Mouse (Mus musculus) stomach, embryonic 14.5 days (tissue): ENCODE measurements at regions not wholly inside any gene's neighbourhood (a gene's known extent, or its start where the extent isn't known, plus 50 kb on each side); places are given as distances from the start of the nearest gene placed in this dataset.

Source experiments
- ATAC-seq: fragments of 200-750 bp; cut with Nextera tagmentation; 2 replicates; pipeline ENCODE4 v1.8.0; 2017; ENCODE audit warnings: low read depth, moderate TSS enrichment; ENCODE audit not compliant: insufficient number of reproducible peaks, insufficient read depth, low FRiP score
- H3K27ac ChIP-seq: fragments of 300-500 bp; sonication (generic); 2 replicates; pipeline ENCODE4 v1.5.1; 2014; ENCODE audit warnings: mild to moderate bottlenecking, low read length, moderate library complexity, mixed read lengths
- H3K27me3 ChIP-seq: fragments of 300-500 bp; sonication (generic); 2 replicates; pipeline ENCODE4 v1.6.1; 2014; ENCODE audit warnings: low read length, control low read depth, mixed read lengths; ENCODE audit not compliant: control insufficient read depth, insufficient read depth
- H3K36me3 ChIP-seq: fragments of 300-500 bp; sonication (generic); 2 replicates; pipeline ENCODE4 v1.6.1; 2014; ENCODE audit warnings: mild to moderate bottlenecking, control low read depth, low read length, moderate library complexity, mixed read lengths; ENCODE audit not compliant: control insufficient read depth, insufficient read depth
- H3K4me1 ChIP-seq: fragments of 300-500 bp; sonication (generic); 2 replicates; pipeline ENCODE4 v1.6.1; 2014; ENCODE audit warnings: low read length, control low read depth, mixed read lengths; ENCODE audit not compliant: control insufficient read depth, insufficient read depth
- H3K4me2 ChIP-seq: fragments of 300-500 bp; sonication (generic); replicated peaks from 2 replicates; pipeline ENCODE4 v1.6.1; 2014; ENCODE audit warnings: low read depth, low read length, control low read depth
- H3K4me3 ChIP-seq: fragments of 300-500 bp; sonication (generic); 2 replicates; pipeline ENCODE4 v1.5.1; 2014; ENCODE audit warnings: low read depth, low read length, control low read depth
- H3K9ac ChIP-seq: fragments of 300-500 bp; sonication (generic); replicated peaks from 2 replicates; pipeline ENCODE4 v1.6.1; 2014; ENCODE audit warnings: low read depth, mild to moderate bottlenecking, control low read depth, low read length, moderate library complexity, mixed read lengths
- H3K9me3 ChIP-seq: fragments of 300-500 bp; sonication (generic); 2 replicates; pipeline ENCODE4 v1.6.1; 2016; ENCODE audit warnings: low read depth, low read length, control low read depth; ENCODE audit not compliant: control insufficient read depth
- WGBS: fragments of 180-500 bp; shearing (Covaris S2); extraction: QIAGEN DNeasy Blood & Tissue Kit; methylation state at CpG from one replicate; pipeline ENCODE4 v1.1.7; 2014; 5-methylcytosine and 5-hydroxymethylcytosine counted together

GRCm38 (mm10) chr6:53164423-53164841 lies 96.0 kb upstream of the Jazf1 start:
- Histone ChIP-seq H3K4me1 (no peaks in the 10 kb centered on the region), H3K4me3 (no peak overlapping the region), H3K4me2 (peak overlapping the region; percentile 20), H3K27me3 (no peaks in the 10 kb centered on the region), H3K9ac (no peak overlapping the region), H3K36me3 (no peaks in the 10 kb centered on the region), H3K27ac (no peak overlapping the region), H3K9me3 (no peaks in the 10 kb centered on the region)
- 9% methylated on average over 10 of the region's 10 CpGs for WGBS
- no peak for ATAC-seq

- 89% methylated on average over 7 of the region's 7 CpGs for WGBS
- H3K36me3 ChIP-seq: no peaks in the 10 kb centered on the region
Measured at GRCm38 (mm10) chr6:53163091-53163490, 94.7 kb upstream of the Jazf1 start.

DNA sequence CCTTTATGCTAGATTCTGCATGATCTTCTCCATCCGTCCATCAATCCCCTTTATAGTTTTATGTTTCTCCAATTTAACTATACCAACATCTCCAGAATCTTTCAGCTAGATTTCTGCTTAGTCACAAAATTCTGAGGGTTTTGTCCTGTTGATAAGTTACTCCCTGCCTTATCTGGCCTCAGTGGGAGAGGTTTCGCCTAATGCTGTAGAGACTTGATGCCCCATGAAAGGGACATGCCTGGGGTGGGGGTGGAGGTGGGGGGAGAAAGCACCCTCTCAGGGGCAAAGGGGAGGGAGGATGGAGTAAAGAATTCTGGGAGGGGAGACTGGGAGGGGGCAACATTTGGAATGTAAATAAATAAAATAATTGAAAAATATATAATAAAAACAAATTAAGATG lies 93.2 kb upstream of the Jazf1 start:
- no peaks in the 10 kb centered on the region for H3K27me3 ChIP-seq
- no peaks in the 10 kb centered on the region for H3K4me1 ChIP-seq
- no peak overlapping the region for H3K9ac ChIP-seq
- H3K9me3 ChIP-seq: no peaks in the 10 kb centered on the region
- no peak for ATAC-seq
- no peak overlapping the region for H3K27ac ChIP-seq
- no peak overlapping the region for H3K4me2 ChIP-seq
- no peaks in the 10 kb centered on the region for H3K36me3 ChIP-seq
- H3K4me3 ChIP-seq: no peak overlapping the region
- WGBS: 77% methylated on average over 2 of the region's 2 CpGs

More at GRCm38 (mm10) chr6:53163091-53163490, 94.7 kb upstream of the Jazf1 start:
- no peak overlapping the region for H3K4me3 ChIP-seq
- no peak overlapping the region for H3K27ac ChIP-seq
- no peaks in the 10 kb centered on the region for H3K27me3 ChIP-seq
- ATAC-seq: no peak
- no peak overlapping the region for H3K9ac ChIP-seq
- H3K4me2 ChIP-seq: no peak overlapping the region
- H3K4me1 ChIP-seq: no peaks in the 10 kb centered on the region
- H3K9me3 ChIP-seq: no peaks in the 10 kb centered on the region

DNA sequence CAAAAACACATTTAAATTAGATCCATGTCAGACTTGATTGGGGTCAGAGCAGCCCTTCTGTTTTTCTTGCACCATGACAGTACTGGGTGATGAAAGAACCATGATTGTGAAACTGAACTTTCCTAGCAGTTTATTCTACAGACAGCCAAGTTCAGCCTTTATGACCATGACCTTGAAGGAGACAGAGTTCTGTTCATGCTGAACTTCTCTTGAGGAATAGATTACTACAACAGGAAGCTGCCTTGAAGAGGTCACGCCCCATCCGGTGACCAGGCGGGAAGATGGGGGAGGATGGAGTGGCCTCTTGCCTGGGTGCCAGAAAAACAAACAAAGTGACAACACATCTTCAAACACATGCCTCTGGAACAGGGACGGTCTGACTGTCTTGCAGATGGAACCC lies 86.2 kb upstream of the Jazf1 start:
- no peaks in the 10 kb centered on the region for H3K36me3 ChIP-seq
- H3K9me3 ChIP-seq: no peaks in the 10 kb centered on the region
- H3K4me2 ChIP-seq: no peak overlapping the region
- no peaks in the 10 kb centered on the region for H3K4me1 ChIP-seq
- H3K9ac ChIP-seq: no peak overlapping the region
- ATAC-seq: no peak
- 55% methylated on average over 4 of the region's 4 CpGs for WGBS
- H3K27me3 ChIP-seq: no peaks in the 10 kb centered on the region
- no peak overlapping the region for H3K27ac ChIP-seq
- H3K4me3 ChIP-seq: no peak overlapping the region

DNA sequence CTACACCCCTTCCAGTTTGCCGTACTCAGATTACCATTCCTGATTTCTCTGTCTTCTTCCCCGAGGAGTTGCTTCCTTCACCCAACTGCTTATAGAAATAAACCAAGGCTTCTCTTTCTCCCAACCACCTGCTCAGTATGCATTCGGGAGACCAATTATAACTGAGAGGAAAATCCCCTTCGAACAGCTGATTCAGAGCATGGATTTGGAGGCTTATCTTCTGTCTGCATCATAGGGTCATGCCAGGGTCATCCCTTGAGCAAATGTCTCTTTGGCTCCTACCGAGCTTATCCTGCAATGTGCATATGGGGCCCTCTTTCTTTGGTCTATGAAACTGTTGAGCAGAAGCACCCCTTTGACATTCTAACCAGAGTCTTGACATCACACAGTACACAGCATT lies 79.0 kb upstream of the Jazf1 start:
- 46% methylated on average over 5 of the region's 5 CpGs for WGBS
- H3K36me3 ChIP-seq: no peaks in the 10 kb centered on the region
- no peaks in the 10 kb centered on the region for H3K27me3 ChIP-seq
- H3K4me1 ChIP-seq: no peaks in the 10 kb centered on the region
- H3K4me2 ChIP-seq: no peak overlapping the region
- no peak overlapping the region for H3K9ac ChIP-seq
- no peaks in the 10 kb centered on the region for H3K9me3 ChIP-seq
- ATAC-seq: no peak
- H3K4me3 ChIP-seq: no peak overlapping the region
- H3K27ac ChIP-seq: no peak overlapping the region

GRCm38 (mm10) chr6:53143846-53144584 lies 75.6 kb upstream of the Jazf1 start:
- Histone ChIP-seq H3K36me3 (no peaks in the 10 kb centered on the region), H3K4me3 (no peak overlapping the region), H3K9ac (no peak overlapping the region), H3K27me3 (no peaks in the 10 kb centered on the region), H3K4me2 (no peak overlapping the region), H3K4me1 (no peaks in the 10 kb centered on the region), H3K27ac (no peak overlapping the region), H3K9me3 (no peaks in the 10 kb centered on the region)
- no peak for ATAC-seq
- 29% methylated on average over 4 of the region's 4 CpGs for WGBS

DNA sequence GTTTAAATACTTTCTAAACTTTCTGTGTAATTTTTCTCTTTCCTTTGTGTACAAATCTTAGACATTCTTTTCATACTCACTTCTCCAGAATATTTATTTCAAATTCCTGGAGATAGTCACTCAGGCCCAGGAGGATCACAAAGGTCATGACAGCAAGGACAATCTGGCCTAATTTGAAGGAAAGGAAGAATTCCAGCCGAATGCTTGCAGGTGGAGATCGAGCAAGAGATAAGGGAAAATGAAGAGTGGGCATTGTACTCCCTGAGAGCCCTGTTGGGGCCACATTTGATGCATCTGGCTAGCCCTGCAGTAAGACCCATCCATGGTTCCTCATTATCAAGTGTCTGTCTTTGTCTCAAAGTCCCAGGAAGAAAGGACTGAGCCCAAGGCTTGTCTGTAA lies 66.0 kb upstream of the Jazf1 start:
- no peak overlapping the region for H3K27ac ChIP-seq
- 45% methylated on average over 2 of the region's 2 CpGs for WGBS
- H3K4me2 ChIP-seq: no peak overlapping the region
- H3K9ac ChIP-seq: no peak overlapping the region
- no peaks in the 10 kb centered on the region for H3K9me3 ChIP-seq
- no peak overlapping the region for H3K4me3 ChIP-seq
- H3K4me1 ChIP-seq: no peaks in the 10 kb centered on the region
- no peaks in the 10 kb centered on the region for H3K36me3 ChIP-seq
- no peaks in the 10 kb centered on the region for H3K27me3 ChIP-seq
- no peak for ATAC-seq

GRCm38 (mm10) chr6:53130717-53131330 lies 62.4 kb upstream of the Jazf1 start:
- ATAC-seq: no peak
- no peak overlapping the region for H3K4me3 ChIP-seq
- H3K9me3 ChIP-seq: no peaks in the 10 kb centered on the region
- no peak overlapping the region for H3K9ac ChIP-seq
- H3K4me2 ChIP-seq: no peak overlapping the region
- no peak overlapping the region for H3K27ac ChIP-seq
- H3K4me1 ChIP-seq: no peaks in the 10 kb centered on the region
- no peaks in the 10 kb centered on the region for H3K27me3 ChIP-seq
- no peaks in the 10 kb centered on the region for H3K36me3 ChIP-seq
- WGBS: 22% methylated on average over 2 of the region's 2 CpGs

GRCm38 (mm10) chr6:53126776-53127175 lies 58.3 kb upstream of the Jazf1 start:
- Histone ChIP-seq H3K4me3 (no peak overlapping the region), H3K36me3 (no peaks in the 10 kb centered on the region), H3K27me3 (no peaks in the 10 kb centered on the region), H3K27ac (no peak overlapping the region), H3K9ac (no peak overlapping the region), H3K4me1 (no peaks in the 10 kb centered on the region), H3K4me2 (no peak overlapping the region), H3K9me3 (no peaks in the 10 kb centered on the region)
- ATAC-seq: no peak
- WGBS: 71% methylated on average over 5 of the region's 5 CpGs
